Mouse (Mus musculus) embryonic facial prominence, embryonic 14.5 days (tissue): ENCODE data around the gene Mrps26. TPM values are rescaled to one million over a fixed set of nuclear protein-coding genes. Genes with fewer than 3 reads are reported as not detected.

Experiments
- ATAC-seq: fragments of 200-750 bp; cut with Nextera tagmentation; 2 replicates; pipeline ENCODE4 v1.8.0; 2017; ENCODE audit warnings: low read depth, moderate number of reproducible peaks, moderate TSS enrichment
- DNase-seq: peaks from one replicate; pipeline ENCODE4 v3.0.0-alpha.2; 2015; ENCODE audit warnings: low spot score
- H3K27ac ChIP-seq: fragments of 300-500 bp; sonication (generic); replicated peaks from 2 replicates; pipeline ENCODE4 v1.5.1; 2014; ENCODE audit warnings: low read depth, mild to moderate bottlenecking, low read length, moderate library complexity
- H3K27me3 ChIP-seq: fragments of 300-500 bp; sonication (generic); replicated peaks from 2 replicates; pipeline ENCODE4 v1.6.1; 2014; ENCODE audit warnings: low read length; ENCODE audit not compliant: control insufficient read depth, insufficient read depth
- H3K36me3 ChIP-seq: fragments of 300-500 bp; sonication (generic); 2 replicates; pipeline ENCODE4 v1.6.1; 2014; ENCODE audit warnings: low read length, mixed read lengths; ENCODE audit not compliant: control insufficient read depth, insufficient read depth
- H3K4me1 ChIP-seq: fragments of 300-500 bp; sonication (generic); 2 replicates; pipeline ENCODE4 v1.6.1; 2014; ENCODE audit warnings: antibody characterized with exemption, low read length; ENCODE audit not compliant: control insufficient read depth, insufficient read depth
- H3K4me2 ChIP-seq: fragments of 300-500 bp; sonication (generic); 2 replicates; pipeline ENCODE4 v1.6.1; 2014; ENCODE audit warnings: low read depth, mild to moderate bottlenecking, low read length, moderate library complexity, mixed read lengths
- H3K4me3 ChIP-seq: fragments of 300-500 bp; sonication (generic); 2 replicates; pipeline ENCODE4 v1.5.1; 2014; ENCODE audit warnings: low read depth, mild to moderate bottlenecking, low read length
- H3K9ac ChIP-seq: fragments of 300-500 bp; sonication (generic); 2 replicates; pipeline ENCODE4 v1.6.1; 2014; ENCODE audit warnings: low read depth, mild to moderate bottlenecking, low read length, moderate library complexity, mixed read lengths
- H3K9me3 ChIP-seq: fragments of 300-500 bp; sonication (generic); 2 replicates; pipeline ENCODE4 v1.6.1; 2016; ENCODE audit warnings: low read length; ENCODE audit not compliant: control insufficient read depth
- whole genome bisulfite sequencing: fragments of 180-500 bp; shearing (Covaris S2); extraction: QIAGEN DNeasy Blood & Tissue Kit; methylation state at CpG from one replicate; pipeline ENCODE4 v1.1.7; 2014; 5-methylcytosine and 5-hydroxymethylcytosine counted together
- polyA plus RNA-seq: library from polyadenylated mRNA; unstranded; fragments of >200 nt; fragmentation: Nextera tagmentation; extraction: Ambion mirVana; gene quantifications from 2 replicates; pipeline ENCODE4 v1.2.1, GENCODE M21; 2014

Gene Mrps26
- polyA plus RNA-seq, 1 experiment from 2014 or later, result 91.7 TPM

DNA sequence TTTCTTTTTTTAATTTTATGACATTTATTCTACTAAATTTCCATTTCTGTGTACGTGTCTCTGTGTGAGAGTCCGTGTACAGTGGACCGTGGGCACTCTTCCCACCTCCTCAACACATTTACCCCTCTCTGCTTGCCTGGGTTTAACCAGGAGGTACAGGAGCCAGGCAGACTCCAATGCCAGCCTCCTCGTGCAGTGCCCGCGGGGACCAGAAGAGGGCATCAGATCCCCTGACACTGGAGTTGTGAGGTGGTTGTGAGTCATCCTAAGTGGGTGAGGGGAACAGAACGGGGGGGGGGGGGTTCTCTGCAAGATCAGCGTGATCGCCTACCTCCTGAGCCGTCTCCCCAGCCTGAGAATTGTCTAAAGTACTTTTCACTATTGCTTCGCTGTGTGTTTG is 14.6 kb downstream of the Mrps26 start:
- no peak overlapping the region for H3K27ac ChIP-seq
- H3K4me1 ChIP-seq, result 0 out of 2 replicates have a peak, but pooled peaks cover 5% of the 10 kb centered on the region
- H3K4me2 ChIP-seq, result no peak overlapping the region
- ATAC-seq (no peak), DNase-seq (no peak)
- peaks cover 85% of the 10 kb centered on the region for H3K27me3 ChIP-seq
- no peak overlapping the region for H3K4me3 ChIP-seq
- no peak overlapping the region for H3K9ac ChIP-seq
- no peaks in the 10 kb centered on the region for H3K36me3 ChIP-seq
- H3K9me3 ChIP-seq, result no peaks in the 10 kb centered on the region
- WGBS, result 7% methylated on average over 10 of the region's 11 CpGs

DNA sequence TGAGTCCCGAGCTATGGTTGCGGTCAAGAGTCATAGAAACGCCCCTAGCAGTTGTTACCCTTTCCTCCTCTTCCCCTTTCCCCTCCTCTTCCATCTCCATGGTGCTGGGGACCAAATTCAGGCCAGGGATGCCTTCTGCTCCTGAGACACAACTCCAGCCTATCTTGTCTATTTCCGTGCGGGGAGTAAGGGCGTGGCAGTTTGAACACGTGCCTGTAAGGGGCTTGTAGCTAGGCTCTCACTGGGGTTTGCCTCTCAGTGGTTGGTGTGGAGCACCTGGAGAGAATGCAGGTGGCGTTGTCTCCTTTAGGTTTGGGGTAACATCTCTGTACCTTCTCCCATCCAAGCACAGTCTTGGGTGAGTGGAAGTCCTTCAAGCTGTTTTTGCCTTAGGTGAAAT is 16.2 kb downstream of the Mrps26 start:
- Histone ChIP-seq H3K9me3 (no peaks in the 10 kb centered on the region), H3K4me3 (0 out of 2 replicates have a peak overlapping the region, but pooled peaks have one; percentile 32), H3K4me2 (no peak overlapping the region), H3K9ac (no peak overlapping the region), H3K4me1 (0 out of 2 replicates have a peak, but pooled peaks cover 5% of the 10 kb centered on the region), H3K27ac (no peak overlapping the region), H3K36me3 (no peaks in the 10 kb centered on the region), H3K27me3 (peaks cover 86% of the 10 kb centered on the region)
- no peak for ATAC-seq
- 5% methylated on average over 8 of the region's 8 CpGs for WGBS
- DNase-seq, result no peak

DNA sequence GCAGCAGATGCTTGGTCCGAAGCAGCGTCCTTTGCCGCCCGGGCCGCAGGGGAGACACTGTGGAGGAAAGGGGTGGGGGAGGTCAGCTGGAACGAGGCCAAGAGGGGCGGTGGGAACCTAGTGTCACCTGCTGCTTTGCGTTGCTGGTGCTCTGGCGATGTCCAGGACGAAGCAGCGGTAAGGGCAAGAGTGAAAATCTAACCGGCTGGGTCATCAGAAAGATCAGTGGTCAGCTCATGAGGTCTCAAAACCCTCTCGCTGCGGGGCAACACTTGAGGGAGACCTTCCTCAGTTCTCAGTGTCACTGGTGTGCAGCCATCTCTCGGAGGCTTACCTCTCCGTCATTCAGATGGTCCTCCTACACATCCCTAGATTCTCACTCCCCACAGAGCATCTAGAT is 17.7 kb downstream of the Mrps26 start:
- Histone ChIP-seq H3K27ac (no peak overlapping the region), H3K9ac (peak overlapping the region; percentile 32; the same call in 1 of the 2 replicates), H3K36me3 (no peaks in the 10 kb centered on the region), H3K27me3 (peaks cover 72% of the 10 kb centered on the region), H3K4me1 (0 out of 2 replicates have a peak, but pooled peaks cover 5% of the 10 kb centered on the region), H3K4me3 (peak overlapping the region; percentile 32), H3K9me3 (no peaks in the 10 kb centered on the region), H3K4me2 (peak overlapping the region; percentile 60)
- ATAC-seq, result no peak
- DNase-seq, result no peak
- WGBS, result 5% methylated on average over 14 of the region's 16 CpGs

DNA sequence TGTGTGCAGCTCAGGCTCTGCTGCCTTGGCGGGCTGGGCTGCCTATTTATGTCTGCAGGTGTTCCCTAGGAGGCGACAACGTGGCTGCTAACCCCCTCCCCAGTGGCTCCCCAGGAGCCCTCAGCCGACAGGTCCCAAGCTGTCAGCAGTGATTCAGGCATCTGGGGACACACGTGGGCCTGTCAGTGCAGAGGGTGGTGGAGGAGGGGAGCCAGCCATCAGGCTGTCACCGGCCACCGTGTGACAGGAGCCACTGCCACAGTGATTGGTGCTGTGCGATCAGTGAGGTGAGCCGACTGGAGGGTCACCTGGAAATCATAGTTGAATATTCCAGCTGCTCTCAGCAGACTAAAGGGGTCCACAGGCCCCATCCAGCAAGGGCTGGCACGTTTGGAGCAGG is 19.0 kb downstream of the Mrps26 start, which contains the start of gene Avp:
Gene Avp (minus strand): TSS at position 3 of the 400 bp plus-strand sequence.
- DNase-seq, result no peak
- Histone ChIP-seq H3K27me3 (peaks cover 58% of the 10 kb centered on the region), H3K36me3 (no peaks in the 10 kb centered on the region), H3K4me2 (no peak within 1 kb of the TSS), H3K4me3 (no peak within 1 kb of the TSS; the same call in 1 of the 2 replicates), H3K27ac (no peak within 1 kb of the TSS), H3K4me1 (0 out of 2 replicates have a peak, but pooled peaks cover 4% of the 10 kb centered on the region), H3K9ac (no peak within 1 kb of the TSS), H3K9me3 (no peaks in the 10 kb centered on the region)
- ATAC-seq, result no peak
- 38% methylated on average over 9 of the region's 10 CpGs for WGBS

DNA sequence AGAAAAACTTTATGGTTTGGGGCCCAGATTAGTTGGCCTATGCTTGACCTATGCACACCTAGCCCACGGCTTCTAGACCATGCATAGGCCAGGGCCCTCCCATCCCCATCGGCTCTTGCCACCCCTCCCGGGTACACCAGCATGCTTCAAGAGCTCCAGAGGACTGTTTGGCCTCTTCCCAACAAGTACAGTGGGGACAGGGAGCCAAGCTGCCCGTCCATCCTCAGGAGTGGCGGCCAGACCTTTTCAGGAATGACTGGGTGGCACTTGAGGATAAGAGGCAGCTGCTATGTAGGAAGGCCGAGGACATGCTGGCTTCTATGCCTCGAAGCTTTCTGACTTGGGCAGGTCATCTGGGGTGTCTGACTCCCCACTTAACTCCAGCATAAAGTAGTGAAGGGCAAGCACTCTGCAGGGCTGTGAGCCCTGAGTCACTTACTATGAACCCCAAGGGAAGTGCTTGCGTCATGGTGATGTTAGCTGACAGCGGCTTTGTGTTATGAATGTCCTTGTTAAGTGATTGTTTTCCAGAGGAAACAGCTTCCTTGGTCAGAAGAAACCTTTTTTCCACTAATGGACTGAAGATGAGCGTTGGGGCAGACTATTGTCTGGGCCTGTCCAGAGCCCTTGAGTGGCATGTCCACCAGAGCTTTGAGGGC is 20.5 kb downstream of the Mrps26 start:
- DNase-seq (no peak), ATAC-seq (no peak)
- no peak overlapping the region for H3K4me3 ChIP-seq
- H3K4me2 ChIP-seq, result no peak overlapping the region
- H3K9ac ChIP-seq, result no peak overlapping the region
- 80% methylated on average over 10 of the region's 10 CpGs for WGBS
- H3K4me1 ChIP-seq, result no peaks in the 10 kb centered on the region
- H3K27ac ChIP-seq, result no peak overlapping the region
- peaks cover 44% of the 10 kb centered on the region for H3K27me3 ChIP-seq
- H3K36me3 ChIP-seq, result no peaks in the 10 kb centered on the region
- no peaks in the 10 kb centered on the region for H3K9me3 ChIP-seq

DNA sequence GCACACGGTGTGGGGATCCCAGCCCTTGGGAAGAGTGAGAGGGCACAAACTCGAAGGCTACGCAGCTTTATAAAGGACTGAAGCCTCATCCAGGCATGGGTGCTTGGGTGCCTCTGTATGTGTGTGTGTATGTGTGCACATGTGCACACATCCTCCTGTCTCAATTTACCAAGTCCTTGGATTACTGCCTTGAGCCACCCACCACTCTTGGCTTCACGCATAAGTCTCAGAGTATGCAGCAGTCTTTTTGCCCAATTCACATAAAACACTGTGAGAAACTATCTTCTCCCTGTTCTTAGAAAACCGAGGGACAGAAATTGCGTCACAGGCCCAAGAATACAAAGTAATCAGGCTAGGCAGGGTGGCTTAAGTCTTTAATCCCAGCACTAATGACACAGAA is 22.5 kb downstream of the Mrps26 start:
- 93% methylated on average over 6 of the region's 6 CpGs for WGBS

DNA sequence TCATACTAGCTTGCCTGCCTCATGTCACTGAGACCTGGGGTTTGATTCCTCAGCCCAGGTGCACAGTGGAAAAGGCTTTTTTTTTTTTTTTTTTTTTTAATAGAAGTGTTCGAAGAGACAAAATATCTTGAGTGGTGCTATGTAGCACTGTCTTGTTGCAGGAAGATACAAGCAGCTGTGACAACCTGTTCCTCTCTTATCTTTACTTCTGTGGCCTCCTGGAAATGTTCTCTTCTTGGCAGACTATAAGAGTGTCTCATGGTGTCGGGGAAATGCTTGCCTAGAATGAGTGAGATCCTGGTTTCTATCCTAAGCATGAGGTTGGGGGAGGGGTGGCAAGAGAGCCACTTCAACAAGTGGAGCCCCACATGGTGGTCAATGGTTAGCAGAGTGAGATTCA is 24.8 kb downstream of the Mrps26 start:
- no peak for ATAC-seq
- WGBS, result 76% methylated on average over 2 of the region's 2 CpGs

More for the DNA sequence above, 22.5 kb downstream of the Mrps26 start:
- no peaks in the 10 kb centered on the region for H3K9me3 ChIP-seq
- peaks cover 7% of the 10 kb centered on the region for H3K36me3 ChIP-seq
- H3K27me3 ChIP-seq, result peaks cover 24% of the 10 kb centered on the region
- H3K4me3 ChIP-seq, result no peak overlapping the region
- H3K4me2 ChIP-seq, result no peak overlapping the region
- H3K27ac ChIP-seq, result no peak overlapping the region
- ATAC-seq (no peak), DNase-seq (no peak)
- no peak overlapping the region for H3K9ac ChIP-seq
- H3K4me1 ChIP-seq, result no peaks in the 10 kb centered on the region

DNA sequence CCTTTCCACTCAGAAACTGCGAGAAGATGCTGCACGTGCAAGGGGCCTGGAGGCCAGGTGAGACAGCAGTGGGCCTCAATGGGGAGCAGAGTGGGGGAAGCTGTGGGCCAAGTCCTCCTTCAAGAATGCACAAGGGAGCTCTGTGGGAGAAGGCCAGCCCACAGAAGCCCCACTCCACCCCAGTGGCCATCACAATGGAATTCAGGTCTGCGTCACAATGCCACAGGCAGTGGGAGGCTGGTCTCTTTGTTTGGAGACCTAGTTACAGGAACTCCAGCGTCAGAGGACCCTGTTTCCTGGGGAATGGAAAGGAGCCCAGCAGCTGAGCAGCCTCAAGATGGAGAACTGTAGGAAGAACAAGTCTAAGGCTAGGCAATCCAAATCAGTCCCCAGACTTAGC is 25.6 kb downstream of the Mrps26 start:
- Histone ChIP-seq H3K4me3 (no peak overlapping the region), H3K4me2 (no peak overlapping the region), H3K27me3 (no peaks in the 10 kb centered on the region), H3K9me3 (no peaks in the 10 kb centered on the region), H3K9ac (no peak overlapping the region), H3K36me3 (peaks cover 20% of the 10 kb centered on the region), H3K27ac (no peak overlapping the region), H3K4me1 (no peaks in the 10 kb centered on the region)
- WGBS, result 63% methylated on average over 4 of the region's 4 CpGs
- DNase-seq (no peak), ATAC-seq (0 out of 2 replicates have a peak, but pooled peaks have one; percentile 23)

More for the DNA sequence above, 24.8 kb downstream of the Mrps26 start:
- no peak for DNase-seq
- Histone ChIP-seq H3K36me3 (peaks cover 18% of the 10 kb centered on the region), H3K27me3 (0 out of 2 replicates have a peak, but pooled peaks cover under 1% of the 10 kb centered on the region), H3K9ac (no peak overlapping the region), H3K4me2 (no peak overlapping the region), H3K9me3 (no peaks in the 10 kb centered on the region), H3K4me3 (no peak overlapping the region), H3K4me1 (no peaks in the 10 kb centered on the region), H3K27ac (no peak overlapping the region)

DNA sequence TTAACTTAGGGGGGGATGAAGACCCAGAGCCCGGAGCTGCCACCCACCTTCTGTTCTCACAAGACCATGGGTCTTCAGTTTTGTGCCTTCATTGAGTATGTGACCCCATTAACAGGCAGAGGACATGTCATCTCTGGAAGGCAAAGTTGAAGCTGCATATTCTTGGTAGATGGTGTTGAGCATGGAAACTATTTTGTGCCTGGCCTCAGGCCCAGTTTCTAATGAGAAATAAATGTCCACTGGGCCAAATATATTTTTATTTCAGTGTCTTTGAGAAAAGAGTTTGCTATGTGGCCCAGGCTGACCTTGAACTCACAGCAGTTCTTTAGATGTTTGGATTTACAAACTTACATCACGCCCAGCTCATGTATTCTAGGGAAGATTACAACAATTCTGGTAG is 26.2 kb downstream of the Mrps26 start:
- Histone ChIP-seq H3K9ac (no peak overlapping the region), H3K9me3 (no peaks in the 10 kb centered on the region), H3K4me2 (no peak overlapping the region), H3K36me3 (peaks cover 20% of the 10 kb centered on the region), H3K4me1 (no peaks in the 10 kb centered on the region), H3K4me3 (no peak overlapping the region), H3K27ac (no peak overlapping the region), H3K27me3 (no peaks in the 10 kb centered on the region)
- no peak for DNase-seq
- no peak for ATAC-seq
- WGBS, result 80% methylated on average over 2 of the region's 2 CpGs
